Mouse (Mus musculus): Measurements from ENCODE around the gene Trim25.
"Not testable (repeated sequence)": the region's sequence is repeated elsewhere in the genome, so short reads cannot be mapped to it uniquely, and the experiment has no call there.

Gene Trim25

DNA sequence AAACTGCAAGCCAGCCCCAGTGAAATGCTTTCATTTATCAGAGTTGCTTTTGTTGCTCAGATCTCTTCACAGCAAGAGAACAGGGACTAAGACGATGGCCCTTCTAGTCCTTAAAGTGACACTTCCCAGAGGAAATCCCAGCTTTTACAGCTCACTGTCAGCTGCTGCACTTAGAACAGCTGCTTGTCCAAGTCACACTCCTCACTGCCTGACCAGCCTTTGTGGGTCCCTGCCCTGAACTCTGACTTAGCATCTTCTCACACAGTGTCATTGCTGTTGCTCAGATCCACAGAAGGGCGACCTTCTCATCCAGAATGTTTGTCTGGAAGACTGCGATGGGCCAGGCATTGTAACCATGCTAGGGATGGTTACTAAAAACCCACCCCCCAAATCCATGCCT lies 26.4 kb downstream of the Trim25 start:
- DNase-seq: no peak

DNA sequence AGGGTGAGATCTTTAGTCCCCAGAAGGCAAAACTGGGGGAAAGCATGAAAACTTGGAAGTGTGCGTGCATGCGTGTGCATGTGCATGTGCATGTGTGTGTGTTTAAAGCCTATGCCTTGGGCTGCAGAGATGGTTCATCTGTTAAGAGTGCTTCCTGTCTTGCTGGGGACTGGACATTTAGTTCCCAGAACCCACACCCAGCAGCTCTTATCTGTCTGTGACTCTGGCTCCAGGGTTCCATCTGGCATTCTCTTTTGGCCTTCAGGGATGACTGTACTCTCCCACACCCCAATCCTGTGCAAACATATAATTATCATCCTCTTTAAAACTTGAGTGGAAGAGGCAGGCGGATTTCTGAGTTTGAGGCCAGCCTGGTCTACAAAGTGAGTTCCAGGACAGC lies 26.9 kb downstream of the Trim25 start:
- no peak for DNase-seq

- no peak for DNase-seq
These were observed 28.8 kb downstream of the Trim25 start for GRCm38 (mm10) chr11:89027955-89028361.

DNA sequence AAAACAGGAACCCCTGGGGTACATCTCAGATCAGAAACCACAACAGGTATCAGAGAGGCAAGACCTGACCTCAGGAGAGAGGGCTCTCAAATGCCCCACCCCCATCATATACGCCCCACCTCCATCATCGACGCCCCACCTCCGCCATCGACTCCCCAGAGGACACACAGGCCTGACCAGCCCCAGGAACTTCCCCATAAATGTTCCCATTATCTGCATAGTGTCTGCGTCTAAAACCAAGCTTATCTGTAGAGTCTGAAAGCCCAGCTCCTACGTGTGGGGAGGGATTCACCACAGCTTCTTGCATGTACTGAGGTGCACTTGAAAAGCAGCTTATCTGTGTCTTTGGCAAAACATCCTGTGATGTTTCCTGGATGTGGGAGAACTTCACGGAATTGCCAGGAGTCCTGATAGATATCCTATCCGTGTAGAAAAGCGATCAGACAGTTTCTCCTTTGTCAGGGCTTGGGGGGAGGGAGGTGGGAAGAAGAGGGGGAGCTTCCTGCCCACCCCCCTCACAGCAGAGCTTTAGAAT lies 29.8 kb downstream of the Trim25 start:
- DNase-seq: no peak

- DNase-seq: no peak
These were observed 31.4 kb downstream of the Trim25 start for GRCm38 (mm10) chr11:89030552-89030951.

- DNase-seq: no peak
These were observed 32.0 kb downstream of the Trim25 start for GRCm38 (mm10) chr11:89031189-89031588.

- no peak for DNase-seq
These were observed 35.4 kb downstream of the Trim25 start for GRCm38 (mm10) chr11:89034592-89034991.

DNA sequence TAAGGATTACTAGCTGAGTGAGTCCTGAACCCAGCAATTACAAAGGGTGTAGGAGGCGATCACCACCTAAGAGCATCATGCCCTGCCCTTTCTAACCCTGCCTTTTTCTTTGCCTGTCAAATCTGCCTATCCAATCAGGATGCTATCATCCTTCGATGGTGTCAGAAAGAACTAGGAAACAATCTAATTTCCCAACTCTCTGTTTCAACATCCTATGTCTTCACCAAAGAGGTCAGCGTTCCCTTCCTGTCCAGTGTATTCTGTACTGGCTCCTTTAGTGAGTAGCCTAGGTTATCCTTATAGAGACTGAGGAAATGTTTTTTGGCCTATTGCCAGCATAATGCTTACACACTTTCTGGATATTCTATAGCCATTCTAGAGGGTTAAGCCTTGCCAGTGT lies 36.4 kb downstream of the Trim25 start:
- DNase-seq: no peak

GRCm38 (mm10) chr11:89038496-89038895 lies 39.3 kb downstream of the Trim25 start:
- no peak for DNase-seq

DNA sequence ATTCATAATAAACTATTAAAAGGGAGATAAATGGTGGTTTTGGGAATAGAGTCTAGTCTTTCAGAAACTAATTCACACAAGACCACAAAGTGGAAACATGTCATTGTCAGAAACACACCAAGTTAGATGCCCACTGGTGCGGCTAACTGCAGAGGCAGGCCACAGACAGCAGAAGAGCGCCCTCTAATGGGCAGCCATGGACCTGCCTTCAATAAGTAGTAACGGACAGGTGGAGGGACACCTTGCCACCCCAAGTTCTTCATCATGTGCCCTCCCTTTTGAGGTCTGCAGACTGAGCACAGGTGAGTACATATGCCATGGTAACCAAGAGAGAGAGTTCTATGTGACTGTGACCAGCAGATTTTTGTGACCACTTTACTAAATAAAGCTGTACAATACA lies 40.1 kb downstream of the Trim25 start:
- no peak for DNase-seq

- DNase-seq: not testable (repeated sequence)
These were observed 41.9 kb downstream of the Trim25 start for GRCm38 (mm10) chr11:89041073-89041472.

DNA sequence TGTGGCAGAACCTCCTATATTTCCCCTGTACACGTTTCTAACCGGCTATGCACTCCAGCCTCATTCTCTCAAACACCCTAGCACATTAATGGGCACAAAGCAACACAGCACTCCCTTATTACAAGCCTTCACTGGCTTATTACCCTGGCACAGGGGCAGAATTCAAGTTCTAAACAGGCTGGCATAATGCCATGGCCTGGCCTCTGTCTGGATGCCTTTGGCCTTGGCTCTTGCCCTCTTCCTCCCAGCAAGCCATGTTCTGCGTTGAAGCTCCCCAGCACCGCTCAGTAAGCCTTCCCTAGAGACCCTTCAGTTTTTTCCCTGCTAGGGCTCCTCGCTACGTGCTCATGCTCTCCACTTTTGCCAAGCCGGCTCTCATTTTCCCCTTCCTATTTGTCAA lies 43.9 kb downstream of the Trim25 start:
- DNase-seq: no peak

GRCm38 (mm10) chr11:89045501-89045900 lies 46.3 kb downstream of the Trim25 start:
- DNase-seq: not testable (repeated sequence)

DNA sequence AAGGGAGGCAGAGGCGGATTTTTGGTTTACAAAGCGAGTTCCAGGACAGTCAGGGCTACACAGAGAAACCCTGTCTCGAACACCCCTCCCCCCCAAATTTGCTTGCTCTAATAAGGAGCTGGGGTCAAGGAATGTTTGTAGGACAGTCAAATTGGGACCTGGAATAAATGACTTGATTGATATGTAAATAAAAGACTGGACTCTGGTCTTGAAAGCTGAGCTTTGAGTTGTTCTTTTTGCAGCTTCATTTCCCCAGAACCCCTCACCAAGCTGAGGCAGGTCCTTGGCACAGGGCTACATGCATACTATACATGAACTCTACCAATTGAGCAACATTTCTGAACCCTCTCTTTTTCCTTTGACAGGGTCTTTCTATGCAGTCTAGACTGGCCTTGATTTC lies 46.8 kb downstream of the Trim25 start:
- no peak for DNase-seq

- DNase-seq: no peak
These were observed 52.6 kb downstream of the Trim25 start for GRCm38 (mm10) chr11:89051767-89052166.

- no peak for DNase-seq
These were observed 56.9 kb downstream of the Trim25 start for GRCm38 (mm10) chr11:89055931-89056690.

GRCm38 (mm10) chr11:89058515-89059270 lies 59.5 kb downstream of the Trim25 start:
- DNase-seq: peak; percentile 16

- DNase-seq: no peak
These were observed 60.8 kb downstream of the Trim25 start for GRCm38 (mm10) chr11:89059919-89060422.

DNA sequence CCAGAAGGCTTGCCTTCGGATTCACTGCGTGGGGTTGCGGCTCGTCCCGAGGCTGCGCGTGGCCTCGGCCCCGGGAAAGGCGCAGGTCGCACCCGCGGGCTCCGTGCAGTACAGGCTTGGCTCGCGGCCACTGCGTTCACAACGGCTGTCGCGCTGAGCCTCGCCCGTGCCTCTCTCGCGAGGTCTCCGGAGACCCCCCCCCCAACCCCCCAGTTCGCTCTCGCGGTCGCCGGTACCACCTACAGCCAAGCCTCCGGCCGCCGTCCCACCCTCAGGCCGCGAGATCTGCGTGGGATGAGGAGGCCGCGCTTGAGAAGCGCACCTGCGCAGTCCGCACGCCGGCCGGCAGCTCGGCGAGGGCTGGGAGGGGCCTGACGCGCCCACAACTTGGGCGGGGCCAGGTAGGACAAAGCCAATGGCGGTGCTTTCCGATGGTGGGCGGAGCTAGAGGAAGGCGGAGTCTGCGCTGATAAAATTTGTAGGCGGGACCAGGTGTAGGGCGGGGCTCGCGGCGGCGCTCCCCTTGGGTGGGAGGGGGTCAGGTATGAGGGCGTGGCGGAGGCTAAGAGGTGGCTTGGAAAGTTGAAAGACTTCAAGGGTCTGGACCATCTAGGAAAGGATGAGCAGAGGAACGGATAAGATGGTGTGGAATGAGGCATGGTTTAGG lies 61.4 kb downstream of the Trim25 start:
- peak; percentile 96 for DNase-seq

DNA sequence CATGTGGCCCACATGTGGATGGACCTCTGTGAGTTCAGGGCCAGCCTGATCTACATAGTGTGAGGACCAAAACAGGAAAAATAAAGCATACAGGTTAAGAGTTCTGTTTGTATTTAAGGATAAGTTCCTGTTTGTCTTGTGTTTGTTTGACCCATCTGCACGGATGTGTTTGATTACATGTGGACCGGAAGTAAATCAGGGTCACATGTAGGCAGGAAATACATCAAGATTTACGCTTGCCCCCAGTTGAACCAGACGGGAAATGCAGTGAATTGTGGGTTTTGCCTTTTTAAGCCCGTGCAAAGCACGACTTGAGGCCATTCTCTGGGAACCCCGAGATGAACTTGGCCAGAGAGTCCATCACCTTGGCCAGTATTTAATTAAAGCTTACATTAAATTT lies 62.2 kb downstream of the Trim25 start:
- DNase-seq: no peak

- DNase-seq: no peak
These were observed 65.1 kb downstream of the Trim25 start for GRCm38 (mm10) chr11:89064312-89064711.

DNA sequence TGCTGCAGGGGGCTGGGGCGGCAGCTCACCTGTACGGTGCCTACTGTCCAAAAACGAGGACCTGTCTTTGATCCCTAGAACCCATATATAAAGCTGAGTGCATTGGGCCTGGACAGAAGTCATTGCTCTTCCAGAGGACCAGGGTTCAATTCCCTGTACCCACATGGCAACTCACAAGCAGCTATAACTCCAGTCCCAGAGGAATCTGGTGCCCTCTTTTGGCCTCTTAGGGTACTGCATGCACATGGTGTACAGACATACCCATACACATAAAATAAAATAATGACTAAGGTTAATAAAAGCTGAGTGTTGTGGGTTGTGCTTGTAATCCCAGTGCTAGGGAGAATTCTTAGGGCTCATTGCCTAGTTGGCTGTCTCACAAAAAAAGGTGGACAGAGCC lies 66.1 kb downstream of the Trim25 start:
- no peak for DNase-seq

DNA sequence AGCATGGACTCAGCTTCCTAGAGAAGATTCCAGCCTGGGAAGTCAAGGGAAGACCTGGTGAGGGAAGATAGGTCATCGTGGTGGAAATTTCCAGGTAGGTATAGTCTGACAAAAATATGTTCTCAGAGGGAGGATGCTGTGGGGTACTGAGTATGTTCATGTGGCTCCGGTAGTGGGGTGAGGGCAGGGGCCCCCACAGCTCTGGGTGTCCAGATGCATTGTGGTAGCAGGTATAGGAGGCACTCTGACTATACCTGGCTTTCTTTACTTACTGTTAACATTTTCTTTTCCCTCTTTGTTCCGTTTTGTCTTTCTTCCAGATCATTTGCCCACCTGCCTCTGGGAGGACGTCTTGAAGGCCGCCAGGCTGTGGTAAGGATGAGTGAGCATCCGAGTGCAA lies 67.0 kb downstream of the Trim25 start:
- no peak for DNase-seq

All from cerebellum, adult 11 months (tissue).